Mouse (Mus musculus): ENCODE measurements around the gene Gm9887. TPM values are rescaled to one million over a fixed set of nuclear protein-coding genes. Genes with fewer than 3 reads are reported as not detected.

Gene Gm9887
- total and polyA plus RNA-seq, 3 experiments = 1.7 to 4.9 TPM; not detected in 1

DNA sequence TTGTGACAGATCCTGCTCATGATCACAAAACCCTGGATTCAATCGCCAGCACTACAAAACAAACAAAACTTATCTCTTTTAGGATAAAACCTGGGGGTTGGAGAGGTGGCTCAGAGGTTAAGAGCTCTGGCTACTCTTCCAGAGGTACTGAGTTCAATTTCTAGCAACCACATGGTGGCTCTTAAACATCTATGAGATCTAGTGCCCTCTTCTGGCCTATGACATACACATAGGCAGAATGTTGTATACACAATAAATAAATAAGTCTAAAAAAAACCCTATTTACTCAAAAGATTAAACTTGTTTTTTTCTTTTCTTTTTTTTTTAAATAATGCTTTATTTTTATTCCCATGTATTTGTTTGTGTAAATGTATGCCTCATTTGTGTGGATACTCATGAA, 20.6 kb downstream of the Gm9887 start:
- Histone ChIP-seq H3K27me3 (ENCODE audit: control insufficient read depth in 1 of 2, insufficient read depth in 2 of 2, low read length in 2 of 2) (no peaks in the 10 kb centered on the region), H3K4me3 (ENCODE audit: control insufficient read depth in 1 of 2, insufficient read depth in 1 of 2, low read depth in 2 of 2, low read length in 2 of 2) (no peak overlapping the region), H3K79me2 (ENCODE audit: control insufficient read depth, insufficient read depth, low read length, poor library complexity) (peaks cover 12% of the 10 kb centered on the region), H3K4me1 (ENCODE audit: control insufficient read depth in 1 of 2, insufficient read depth in 2 of 2, low read length in 2 of 2) (peaks cover 0 to 5% of the 10 kb centered on the region in 2 experiments; a peak in 3 of 4 replicates), H3K36me3 (ENCODE audit: control insufficient read depth in 1 of 2, insufficient read depth in 2 of 2, low read length in 2 of 2) (peaks cover 8 to 30% of the 10 kb centered on the region in 2 experiments), H3K27ac (ENCODE audit: control insufficient read depth, low read depth, low read length) (no peak overlapping the region), H3K9me3 (replicated peaks; ENCODE audit: insufficient read depth, low read length) (no peaks in the 10 kb centered on the region), H3K9ac (ENCODE audit: control insufficient read depth, low read depth, low read length, poor library complexity, severe bottlenecking) (no peak overlapping the region)
- TF ChIP-seq UBTF (IDR thresholded peaks at IDR 0.05; ENCODE audit: borderline replicate concordance, insufficient read depth, low read depth, low read length) (no peak), TCF12 (IDR thresholded peaks at IDR 0.05; ENCODE audit: low read depth, low read length) (no peak), CTCF (IDR thresholded peaks at IDR 0.05 in 2 of 3, conservative IDR thresholded peaks at IDR 0.05 in 1 of 3; ENCODE audit: control insufficient read depth in 1 of 3, insufficient read depth in 1 of 3, low read depth in 2 of 3, low read length in 3 of 3, poor library complexity in 1 of 3, severe bottlenecking in 1 of 3) (peak in 2 of 3 experiments; percentile 12 to 62; a peak in 2 of 6 replicates), MAZ (IDR thresholded peaks at IDR 0.05; ENCODE audit: low read depth, low read length) (no peak), TBP (IDR thresholded peaks at IDR 0.05; ENCODE audit: low read depth, low read length) (no peak), HCFC1 (IDR thresholded peaks at IDR 0.05; ENCODE audit: low read depth, low read length) (no peak), BHLHE40 (IDR thresholded peaks at IDR 0.05; ENCODE audit: borderline replicate concordance, low read depth, low read length) (no peak), MYB (IDR thresholded peaks at IDR 0.05; ENCODE audit: low read depth, low read length) (no peak), USF1 (IDR thresholded peaks at IDR 0.05; ENCODE audit: low read depth, low read length) (no peak), GATA1 (IDR thresholded peaks at IDR 0.05; ENCODE audit: low read depth, low read length) (no peak), NELFE (IDR thresholded peaks at IDR 0.05; ENCODE audit: low read depth, low read length) (no peak), POLR2A (IDR thresholded peaks at IDR 0.05; ENCODE audit: control insufficient read depth in 1 of 2, insufficient read depth in 1 of 2, low read depth in 1 of 2, low read length in 2 of 2, poor library complexity in 1 of 2) (no peak), SIN3A (IDR thresholded peaks at IDR 0.05; ENCODE audit: low read length) (no peak), NRF1 (IDR thresholded peaks at IDR 0.05; ENCODE audit: insufficient read depth, low read depth, low read length, poor library complexity, severe bottlenecking) (no peak), USF2 (IDR thresholded peaks at IDR 0.05; ENCODE audit: borderline replicate concordance in 1 of 2, insufficient read depth in 1 of 2, low read depth in 1 of 2, low read length in 2 of 2) (no peak), MAX (IDR thresholded peaks at IDR 0.05; ENCODE audit: low read length) (no peak), KAT2A (conservative IDR thresholded peaks at IDR 0.05; ENCODE audit: low read depth, low read length) (no peak), SMC3 (IDR thresholded peaks at IDR 0.05; ENCODE audit: low read depth, low read length) (peak; percentile 49), EP300 (IDR thresholded peaks at IDR 0.05; ENCODE audit: low read depth in 1 of 2, low read length in 2 of 2) (no peak), CHD1 (IDR thresholded peaks at IDR 0.05; ENCODE audit: low read depth, low read length) (no peak), MYC (IDR thresholded peaks at IDR 0.05; ENCODE audit: low read depth, low read length) (peak; percentile 85), ZKSCAN1 (IDR thresholded peaks at IDR 0.05; ENCODE audit: low read depth, low read length) (no peak), ZC3H11A (IDR thresholded peaks at IDR 0.05; ENCODE audit: low read depth, low read length) (peak; percentile 36; the same call in 1 of the 2 replicates), POLR2AphosphoS5 (IDR thresholded peaks at IDR 0.05; ENCODE audit: borderline replicate concordance, low read depth, low read length) (no peak), ELF1 (IDR thresholded peaks at IDR 0.05; ENCODE audit: low read depth, low read length) (no peak), MAFK (IDR thresholded peaks at IDR 0.05; ENCODE audit: borderline replicate concordance, low read depth, low read length) (no peak), JUND (IDR thresholded peaks at IDR 0.05; ENCODE audit: low read depth, low read length) (no peak), RAD21 (IDR thresholded peaks at IDR 0.05; ENCODE audit: low read depth, low read length) (peak; percentile 32), ZNF384 (IDR thresholded peaks at IDR 0.05; ENCODE audit: low read depth, low read length) (no peak), TAL1 (IDR thresholded peaks at IDR 0.05; ENCODE audit: low read length) (no peak), MXI1 (IDR thresholded peaks at IDR 0.05; ENCODE audit: low read depth, low read length) (0 out of 2 replicates have a peak, but pooled peaks have one; percentile 27), GABPA (IDR thresholded peaks at IDR 0.05; ENCODE audit: low read depth, low read length) (no peak), POLR2AphosphoS2 (IDR thresholded peaks at IDR 0.05; ENCODE audit: low read length) (no peak), E2F4 (IDR thresholded peaks at IDR 0.05; ENCODE audit: borderline replicate concordance, low read depth, low read length) (no peak), MEF2A (IDR thresholded peaks at IDR 0.05; ENCODE audit: extremely low read depth, insufficient replicate concordance, low read depth, low read length, poor library complexity, severe bottlenecking) (no peak)
- DNase-seq (ENCODE audit: low read depth, low spot score) = peak; percentile 53

Measured in MEL (cell line).